Mouse (Mus musculus) liver, embryonic 14.5 days (tissue): ENCODE measurements around the gene Pabpc4. TPM values are rescaled to one million over a fixed set of nuclear protein-coding genes. Genes with fewer than 3 reads are reported as not detected.
"Not testable (repeated sequence)": the region's sequence is repeated elsewhere in the genome, so short reads cannot be mapped to it uniquely, and the experiment has no call there.

Experiments used
- ATAC-seq: fragments of 200-750 bp; cut with Nextera tagmentation; 2 replicates; pipeline ENCODE4 v1.8.0; 2017; ENCODE audit warnings: moderate number of reproducible peaks, mild to moderate bottlenecking, moderate library complexity; ENCODE audit not compliant: insufficient read depth
- DNase-seq, 3 experiments: peaks; one replicate each; pipeline ENCODE4 v3.0.0-alpha.2; 2012 to 2013; ENCODE audit warnings: low read depth in 3 of 3, low spot score in 3 of 3
- H3K27ac ChIP-seq: fragments of 300-500 bp; sonication (generic); 2 replicates; pipeline ENCODE4 v1.5.1; 2014; ENCODE audit warnings: moderate library complexity, mild to moderate bottlenecking, control low read depth, inconsistent platforms
- H3K27me3 ChIP-seq: fragments of 300-500 bp; sonication (generic); 2 replicates; pipeline ENCODE4 v1.6.1; 2014; ENCODE audit warnings: mild to moderate bottlenecking, low read length, moderate library complexity; ENCODE audit not compliant: control insufficient read depth, insufficient read depth
- H3K36me3 ChIP-seq: fragments of 300-500 bp; sonication (generic); replicated peaks from 2 replicates; pipeline ENCODE4 v1.6.1; 2014; ENCODE audit warnings: low read depth; ENCODE audit not compliant: control insufficient read depth, insufficient read depth
- H3K4me1 ChIP-seq, 2 experiments: fragments of 200-500 bp in 1 of 2; fragments of 300-500 bp in 1 of 2; sonication (generic) in 1 of 2; replicated peaks; 2 replicates each; pipeline ENCODE4 v1.6.1; 2012 to 2014; ENCODE audit warnings: antibody characterized with exemption in 1 of 2, inconsistent platforms in 1 of 2, low read length in 1 of 2; ENCODE audit not compliant: control insufficient read depth in 2 of 2, insufficient read depth in 2 of 2
- H3K4me2 ChIP-seq: fragments of 300-500 bp; sonication (generic); 2 replicates; pipeline ENCODE4 v1.6.1; 2014; ENCODE audit warnings: low read depth, mild to moderate bottlenecking, control low read depth, moderate library complexity
- H3K4me3 ChIP-seq, 2 experiments: fragments of 200-500 bp in 1 of 2; fragments of 300-500 bp in 1 of 2; sonication (generic) in 1 of 2; 2 replicates each; pipeline ENCODE4 v1.5.1; 2012 to 2014; ENCODE audit warnings: low read depth in 2 of 2, low read length in 2 of 2, mild to moderate bottlenecking in 2 of 2, control low read depth in 1 of 2, inconsistent platforms in 1 of 2, moderate library complexity in 1 of 2; ENCODE audit not compliant: insufficient read depth in 1 of 2
- H3K9ac ChIP-seq: fragments of 300-500 bp; sonication (generic); replicated peaks from 2 replicates; pipeline ENCODE4 v1.6.1; 2014; ENCODE audit warnings: mild to moderate bottlenecking, control low read depth, moderate library complexity
- H3K9me3 ChIP-seq: fragments of 300-500 bp; sonication (generic); 2 replicates; pipeline ENCODE4 v1.6.1; 2016; ENCODE audit warnings: low read length, mixed read lengths; ENCODE audit not compliant: control insufficient read depth
- CTCF ChIP-seq: IDR thresholded peaks from 2 replicates; pipeline ENCODE4 v1.5.1; 2016; ENCODE audit warnings: antibody characterized with exemption, low read depth, control low read depth
- EP300 ChIP-seq: IDR thresholded peaks from 2 replicates; pipeline ENCODE4 v1.6.1; 2016; ENCODE audit warnings: antibody characterized with exemption, low read depth
- WGBS: fragments of 180-500 bp; shearing (Covaris S2); extraction: QIAGEN DNeasy Blood & Tissue Kit; methylation state at CpG from one replicate; pipeline ENCODE4 v1.1.7; 2014; ENCODE audit not compliant: insufficient replicate concordance; 5-methylcytosine and 5-hydroxymethylcytosine counted together
- polyA plus RNA-seq, 2 experiments: library from polyadenylated mRNA; depleted of rRNA in 1 of 2; stranded (reverse) in 1 of 2; unstranded in 1 of 2; fragments of >200 nt; fragmentation: Nextera tagmentation in 1 of 2; extraction: Ambion mirVana in 1 of 2; gene quantifications; 2 replicates each; pipeline versions ENCODE4 v1.2.1 to v1.2.3; 2012 to 2014

The Pabpc4 gene
- polyA plus RNA-seq, 2 experiments, result 101 to 209 TPM

DNA sequence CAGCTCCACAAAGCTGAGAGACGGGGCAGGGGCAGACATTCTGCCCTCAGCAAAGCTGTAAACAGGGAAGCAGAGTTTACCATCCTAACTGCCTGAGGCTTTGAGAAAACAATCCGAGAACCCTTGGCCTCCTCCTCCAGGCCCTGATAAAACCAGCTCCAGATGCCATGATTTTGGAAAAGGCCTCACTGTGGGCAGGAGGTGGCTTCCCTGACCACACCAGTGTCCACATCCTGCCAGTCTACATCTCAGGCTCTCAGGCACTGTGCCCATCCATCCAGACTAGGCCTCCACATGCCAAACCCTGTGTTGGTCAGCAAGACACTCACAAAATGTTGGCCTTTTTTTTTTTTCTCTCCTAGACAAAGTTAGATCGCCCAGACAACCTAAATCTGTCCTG is 72.0 kb downstream of the Pabpc4 start:
- H3K4me2 ChIP-seq, result no peak overlapping the region
- H3K36me3 ChIP-seq, result no peaks in the 10 kb centered on the region
- no peaks in the 10 kb centered on the region for H3K4me1 ChIP-seq
- WGBS, result 54% methylated on average over 3 of the region's 3 CpGs
- H3K9ac ChIP-seq, result no peak overlapping the region
- H3K9me3 ChIP-seq, result no peaks in the 10 kb centered on the region
- TF ChIP-seq CTCF (no peak), EP300 (no peak)
- no peak overlapping the region for H3K4me3 ChIP-seq
- no peaks in the 10 kb centered on the region for H3K27me3 ChIP-seq
- ATAC-seq (no peak), DNase-seq (no peak)
- H3K27ac ChIP-seq, result no peak overlapping the region

DNA sequence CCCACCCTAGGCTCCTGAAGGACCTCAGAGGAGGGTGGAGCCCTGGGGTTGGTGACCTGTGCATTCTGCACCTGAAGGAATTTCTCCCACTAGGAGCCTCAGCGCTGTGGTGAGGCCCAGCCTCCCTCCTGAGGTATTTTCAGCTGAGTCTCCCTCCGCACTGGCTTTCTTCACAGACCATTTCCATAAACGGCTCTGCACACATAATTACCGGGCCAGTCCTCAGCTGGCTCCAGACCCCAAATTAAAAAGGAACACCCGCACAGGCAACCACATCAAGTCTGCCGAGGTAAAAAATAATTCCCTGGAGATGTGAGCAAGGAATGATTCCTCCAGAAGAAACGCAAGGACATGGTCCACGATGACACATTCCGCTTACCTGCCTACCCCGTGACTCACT is 73.1 kb downstream of the Pabpc4 start:
- H3K27me3 ChIP-seq, H3K4me2 ChIP-seq, H3K4me1 ChIP-seq, ATAC-seq, H3K9me3 ChIP-seq, H3K9ac ChIP-seq, DNase-seq, H3K36me3 ChIP-seq, H3K4me3 ChIP-seq, H3K27ac ChIP-seq: not testable (repeated sequence)
- 72% methylated on average over 10 of the region's 10 CpGs for WGBS

DNA sequence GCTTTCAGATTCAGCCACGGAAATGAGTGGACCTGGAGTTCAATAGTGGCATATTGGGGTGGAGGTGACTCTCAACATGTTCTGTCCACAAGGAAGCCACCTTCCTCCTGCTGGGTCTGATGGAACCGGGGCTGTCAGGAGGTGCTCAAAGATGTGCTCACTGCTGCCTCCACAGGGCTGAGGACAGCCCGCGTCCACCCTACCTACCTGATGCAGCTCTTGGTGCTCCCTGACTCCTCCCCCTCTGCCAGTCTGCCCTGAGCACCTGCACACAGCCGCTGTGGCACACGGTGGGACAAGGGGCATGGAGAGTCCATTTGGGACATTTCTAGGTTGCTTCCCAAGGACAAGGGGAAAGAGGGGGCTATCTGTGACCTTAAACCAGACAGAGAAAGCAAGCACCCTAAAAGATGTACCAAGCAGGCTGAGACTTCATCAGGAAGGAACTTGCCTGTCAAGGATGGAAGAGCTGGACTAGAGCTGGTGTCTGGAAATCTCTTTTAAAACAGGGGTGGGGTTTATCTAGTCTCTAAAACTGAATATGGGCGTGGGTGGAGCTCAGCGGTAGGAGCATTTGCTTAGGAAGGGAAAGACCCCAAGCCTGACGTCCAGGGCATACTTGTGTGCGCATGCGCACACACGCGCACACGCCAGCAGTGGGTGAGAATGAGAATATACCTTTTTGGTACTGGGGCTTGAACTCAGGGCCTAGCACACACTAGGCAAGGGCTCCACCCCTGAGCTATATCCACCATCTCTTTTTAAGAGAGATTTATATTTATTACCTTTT is 73.8 kb downstream of the Pabpc4 start:
- 58% methylated on average over 14 of the region's 14 CpGs for WGBS
- H3K9me3 ChIP-seq, result no peaks in the 10 kb centered on the region
- ATAC-seq (no peak), DNase-seq (no peak)
- TF ChIP-seq CTCF (peak; percentile 29; the same call in 1 of the 2 replicates), EP300 (no peak)
- H3K27ac ChIP-seq, result no peak overlapping the region
- H3K27me3 ChIP-seq, result no peaks in the 10 kb centered on the region; the same call in none of the 2 replicates
- no peak overlapping the region for H3K4me3 ChIP-seq
- H3K36me3 ChIP-seq, result no peaks in the 10 kb centered on the region
- H3K9ac ChIP-seq, result no peak overlapping the region
- H3K4me1 ChIP-seq, result no peaks in the 10 kb centered on the region
- H3K4me2 ChIP-seq, result no peak overlapping the region

DNA sequence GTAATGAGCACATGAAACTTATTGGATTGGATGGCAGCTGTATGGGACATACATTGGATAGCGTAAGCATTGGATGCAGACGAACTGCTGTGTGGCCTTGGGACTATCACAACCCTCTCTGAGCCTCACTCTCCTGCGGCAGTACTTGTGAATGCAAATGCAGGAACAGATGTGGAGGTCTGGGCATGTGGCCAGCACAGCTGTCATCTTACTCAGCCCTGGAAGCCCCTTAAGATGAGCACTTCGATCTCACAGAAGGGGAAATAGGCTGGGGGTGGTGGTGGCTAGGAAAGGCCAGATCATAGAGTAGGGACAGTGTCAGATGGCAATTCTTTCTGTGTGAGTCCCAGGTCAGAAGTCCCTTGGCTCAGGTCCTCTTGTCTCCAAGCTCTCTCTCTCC is 75.5 kb downstream of the Pabpc4 start:
- Histone ChIP-seq H3K9me3 (no peaks in the 10 kb centered on the region), H3K4me3 (no peak overlapping the region), H3K4me1 (peaks cover 0 to 3% of the 10 kb centered on the region in 2 experiments; a peak in 1 of 4 replicates), H3K4me2 (no peak overlapping the region), H3K36me3 (no peaks in the 10 kb centered on the region), H3K9ac (no peak overlapping the region), H3K27ac (no peak overlapping the region), H3K27me3 (peaks cover 16% of the 10 kb centered on the region)
- DNase-seq (no peak), ATAC-seq (no peak)
- TF ChIP-seq CTCF (no peak), EP300 (no peak)
- WGBS, result 58% methylated on average over 4 of the region's 4 CpGs

DNA sequence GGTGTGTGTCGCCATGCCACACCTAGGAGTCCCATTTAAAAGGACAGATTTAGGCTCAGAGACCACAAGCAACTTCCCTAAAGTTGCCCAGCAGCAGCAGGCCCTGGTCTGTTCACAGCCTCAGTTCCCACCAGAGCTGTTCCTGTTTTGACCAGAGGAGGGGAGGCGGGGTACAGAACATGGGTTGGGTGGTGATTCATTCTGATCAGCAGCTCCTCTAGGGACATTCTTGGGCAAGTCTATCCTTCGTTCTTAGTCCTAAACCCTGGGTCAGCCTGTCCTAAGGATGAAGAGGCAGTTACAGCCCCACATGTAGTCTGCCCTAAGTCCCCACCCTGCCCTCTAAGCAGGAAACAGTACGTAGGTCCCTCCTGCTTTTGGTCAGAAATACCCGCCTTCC is 78.1 kb downstream of the Pabpc4 start:
- Histone ChIP-seq H3K9me3 (no peaks in the 10 kb centered on the region), H3K27me3 (peaks cover 29% of the 10 kb centered on the region), H3K4me3 (no peak overlapping the region), H3K27ac (no peak overlapping the region), H3K9ac (no peak overlapping the region), H3K4me1 (peaks cover 0 to 3% of the 10 kb centered on the region in 2 experiments; a peak in 1 of 4 replicates), H3K36me3 (no peaks in the 10 kb centered on the region), H3K4me2 (no peak overlapping the region)
- TF ChIP-seq EP300, result no peak
- no peak for TF ChIP-seq CTCF
- peak in 1 of 3 experiments; percentile 11 for DNase-seq
- ATAC-seq, result no peak
- WGBS, result 45% methylated on average over 5 of the region's 5 CpGs
